Mouse (Mus musculus): Measurements from ENCODE around the gene Ptprg. TPM values are rescaled to one million over a fixed set of nuclear protein-coding genes. Genes with fewer than 3 reads are reported as not detected.

Gene Ptprg
- total RNA-seq, 2 experiments from 2014 or later = 85.9 to 111 TPM

DNA sequence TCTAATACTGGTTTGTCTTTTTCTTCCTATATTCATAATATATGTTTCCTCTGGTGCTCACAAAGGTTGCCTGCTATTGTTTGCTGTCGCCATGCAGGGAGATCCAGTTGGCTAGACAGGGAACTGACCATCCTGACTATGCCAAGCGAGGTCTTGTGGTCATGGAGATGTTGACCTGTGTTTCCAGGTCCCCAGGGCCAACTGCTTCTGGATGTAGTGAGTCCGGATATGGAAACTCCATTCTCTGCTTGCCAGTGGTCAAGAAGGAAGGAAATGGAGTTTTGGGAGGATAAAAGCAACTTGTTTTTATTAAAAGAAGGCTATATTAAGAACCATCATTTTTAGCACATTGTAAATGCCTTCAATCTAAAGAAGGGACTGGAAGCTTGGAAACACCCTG lies 327.8 kb downstream of the Ptprg start:
- TF ChIP-seq CTCF (IDR thresholded peaks at IDR 0.05) = no peak
- Histone ChIP-seq H3K27ac (no peak overlapping the region), H3K4me3 (no peak overlapping the region)
- intact Hi-C loops (cut with DNase I) = loop anchor here (5.0 kb wide), 1 partner anchor 324 kb away; no protein-coding TSS in a partner anchor
- DNase-seq (ENCODE audit: extremely low spot score in 1 of 2, low spot score in 2 of 2) = no peak

DNA sequence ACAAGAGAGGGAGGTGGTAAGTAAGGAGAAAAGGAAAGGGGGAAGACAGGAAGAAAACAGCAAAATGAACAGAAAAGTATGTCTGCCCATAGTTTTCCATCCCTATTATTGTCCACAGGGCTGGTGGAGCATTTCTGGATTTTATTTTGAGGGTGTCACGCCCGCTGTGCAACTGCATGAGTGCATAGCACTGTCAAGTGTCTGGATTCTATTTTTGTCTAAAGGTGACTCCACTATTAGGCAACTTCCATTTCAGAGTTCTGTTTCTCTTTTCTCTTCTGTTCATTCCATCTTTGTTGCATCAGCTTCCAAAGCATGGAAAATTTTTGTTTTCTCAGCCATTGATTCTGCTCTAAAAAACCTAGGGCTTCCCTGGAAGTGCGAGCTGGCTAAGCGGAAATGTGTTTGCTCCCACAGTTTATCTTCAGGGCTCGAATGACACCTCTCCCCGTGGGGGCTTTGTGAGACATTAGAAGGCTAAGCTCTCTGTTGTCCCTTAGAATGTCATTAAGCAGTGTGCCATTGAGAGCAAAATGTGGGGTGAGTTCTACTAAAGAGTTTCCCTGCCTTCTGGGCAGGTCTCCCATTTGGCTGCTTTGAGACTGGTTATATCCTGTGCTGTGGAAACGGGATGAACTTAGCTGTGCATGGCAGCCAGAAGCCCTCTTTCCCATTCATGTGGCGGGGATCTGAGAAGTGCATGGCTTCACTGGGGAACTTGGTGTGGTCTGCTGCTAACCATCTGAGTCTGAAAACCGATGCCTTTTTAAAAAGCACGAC lies 330.0 kb downstream of the Ptprg start:
- no peak for DNase-seq (ENCODE audit: extremely low spot score in 1 of 2, low spot score in 2 of 2)
- no peak for TF ChIP-seq CTCF (IDR thresholded peaks at IDR 0.05)
- no peak overlapping the region for H3K4me3 ChIP-seq
- peak overlapping the region; percentile 30; the same call in 1 of the 2 replicates for H3K27ac ChIP-seq
- intact Hi-C loops (cut with DNase I) = loop anchor here (5.0 kb wide), 1 partner anchor 326 kb away; no protein-coding TSS in a partner anchor

DNA sequence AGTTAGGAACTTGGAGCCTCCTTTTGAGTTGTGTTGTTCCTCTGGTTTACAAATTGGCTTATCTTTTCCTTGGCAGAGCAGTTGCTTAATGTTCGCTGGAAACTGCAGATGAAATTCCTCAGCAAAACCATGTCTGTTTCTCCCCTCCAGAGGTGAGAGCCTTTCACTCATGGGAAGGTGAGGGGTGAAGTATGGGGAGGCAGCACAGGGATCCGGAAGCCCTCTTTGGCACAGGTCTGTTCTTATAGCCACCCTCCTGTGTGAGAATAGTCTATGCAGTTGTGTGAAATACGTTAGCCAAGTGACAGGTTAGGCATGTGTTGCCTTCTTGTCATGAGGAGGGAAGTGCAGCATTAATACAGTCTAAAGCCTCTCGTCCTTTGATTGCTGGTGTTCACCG lies 330.7 kb downstream of the Ptprg start:
- no peak for DNase-seq (ENCODE audit: extremely low spot score in 1 of 2, low spot score in 2 of 2)
- Histone ChIP-seq H3K27ac (no peak overlapping the region), H3K4me3 (no peak overlapping the region)
- no peak for TF ChIP-seq CTCF (IDR thresholded peaks at IDR 0.05)
- intact Hi-C loops (cut with DNase I) = loop anchor here (5.0 kb wide), 1 partner anchor 327 kb away; no protein-coding TSS in a partner anchor

DNA sequence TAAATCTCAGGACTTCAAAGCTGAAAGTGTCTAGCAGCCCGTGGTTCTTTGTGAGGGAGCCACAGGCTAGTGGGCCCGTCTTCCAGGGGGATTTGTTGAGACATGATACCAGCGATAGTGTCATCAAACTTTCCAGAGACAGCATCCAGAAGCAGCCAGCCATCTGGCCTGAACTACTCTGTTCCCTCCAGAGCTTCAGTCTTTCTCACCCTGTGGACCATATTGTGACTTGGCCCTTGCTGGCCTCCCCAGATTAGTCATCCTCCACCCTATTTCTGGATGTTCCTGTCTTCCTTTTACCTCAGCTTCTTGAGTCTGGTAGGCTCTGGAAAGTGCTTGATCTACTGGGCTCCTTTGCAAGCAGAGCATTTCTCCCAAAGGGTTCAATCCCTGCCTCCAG lies 333.1 kb downstream of the Ptprg start:
- TF ChIP-seq CTCF (IDR thresholded peaks at IDR 0.05) = no peak
- Histone ChIP-seq H3K27ac (0 out of 2 replicates have a peak overlapping the region, but pooled peaks have one; percentile 20), H3K4me3 (no peak overlapping the region)
- DNase-seq (ENCODE audit: extremely low spot score in 1 of 2, low spot score in 2 of 2) = no peak
- intact Hi-C loops (cut with DNase I) = no loop called here

DNA sequence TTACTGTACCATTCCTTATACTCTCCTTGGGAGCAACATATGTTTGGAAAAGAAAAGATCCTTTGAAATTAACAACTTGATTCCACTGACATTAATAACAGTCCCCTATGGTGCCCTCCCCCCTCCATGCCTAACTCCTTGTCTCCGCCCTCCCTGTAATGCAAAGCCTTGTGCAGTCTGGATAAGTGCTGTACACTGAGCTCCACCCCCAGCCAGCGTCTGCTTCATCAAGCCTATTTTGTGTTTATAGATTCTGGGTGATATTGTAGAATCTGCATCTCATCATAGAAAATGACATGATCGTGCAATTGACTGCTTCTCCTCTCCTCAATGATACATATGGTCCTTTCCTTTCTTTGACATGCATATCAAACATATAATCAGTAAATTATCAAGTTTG lies 337.6 kb downstream of the Ptprg start:
- no peak overlapping the region for H3K4me3 ChIP-seq
- intact Hi-C loops (cut with DNase I) = no loop called here
- DNase-seq (ENCODE audit: extremely low spot score in 1 of 2, low spot score in 2 of 2) = no peak

DNA sequence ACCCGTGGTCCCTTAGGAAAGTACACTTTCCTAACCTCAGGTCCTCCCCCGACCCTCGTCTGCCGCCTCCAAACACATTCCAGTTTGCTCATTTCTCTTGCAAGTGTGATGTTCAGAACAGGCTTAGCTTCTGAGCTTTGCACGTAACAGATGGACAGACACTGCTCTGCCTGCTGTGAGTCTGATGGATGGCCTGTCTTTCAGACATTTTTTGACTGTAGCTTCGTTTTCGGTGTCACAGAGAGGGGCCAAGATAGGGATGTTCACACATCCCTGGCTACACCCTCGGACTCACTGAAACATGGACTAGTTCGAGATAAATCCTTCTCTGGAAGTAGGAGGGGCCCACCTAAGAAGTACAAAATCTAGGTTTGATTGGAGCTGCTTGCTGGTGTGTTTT lies 339.3 kb downstream of the Ptprg start:
- intact Hi-C loops (cut with DNase I) = no loop called here
- TF ChIP-seq CTCF (IDR thresholded peaks at IDR 0.05) = no peak
- DNase-seq (ENCODE audit: extremely low spot score in 1 of 2, low spot score in 2 of 2) = no peak
- Histone ChIP-seq H3K4me3 (no peak overlapping the region), H3K27ac (no peak overlapping the region)

More for the DNA sequence above, 337.6 kb downstream of the Ptprg start:
- H3K27ac ChIP-seq = no peak overlapping the region
- no peak for TF ChIP-seq CTCF (IDR thresholded peaks at IDR 0.05)

DNA sequence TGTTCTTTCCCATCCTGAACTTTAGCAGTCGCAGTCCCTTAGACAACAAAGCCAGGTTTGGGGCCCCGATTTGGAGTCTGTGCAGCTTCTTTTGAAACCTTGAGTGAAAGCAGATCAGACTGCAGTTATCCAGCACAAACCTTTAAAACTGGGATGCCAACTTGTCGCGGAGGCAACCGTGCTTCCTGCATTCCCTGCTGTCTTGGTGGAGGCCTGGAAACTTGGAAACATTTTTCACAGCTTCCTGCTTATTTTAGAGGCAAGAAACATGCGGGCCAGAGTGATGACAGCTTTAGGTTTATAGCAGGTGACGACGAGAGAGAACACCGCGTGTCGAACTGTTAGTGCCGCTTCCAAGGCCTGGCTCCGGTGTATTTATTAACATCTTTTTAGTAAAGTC lies 342.2 kb downstream of the Ptprg start:
- intact Hi-C loops (cut with DNase I) = loop anchor here (5.0 kb wide), 1 partner anchor 343 kb away; the partner anchor contains the start of gene Ptprg
- DNase-seq (ENCODE audit: extremely low spot score in 1 of 2, low spot score in 2 of 2) = peak in 1 of 2 experiments; percentile 31
- H3K27ac ChIP-seq = peak overlapping the region; percentile 70
- no peak for TF ChIP-seq CTCF (IDR thresholded peaks at IDR 0.05)
- no peak overlapping the region for H3K4me3 ChIP-seq

DNA sequence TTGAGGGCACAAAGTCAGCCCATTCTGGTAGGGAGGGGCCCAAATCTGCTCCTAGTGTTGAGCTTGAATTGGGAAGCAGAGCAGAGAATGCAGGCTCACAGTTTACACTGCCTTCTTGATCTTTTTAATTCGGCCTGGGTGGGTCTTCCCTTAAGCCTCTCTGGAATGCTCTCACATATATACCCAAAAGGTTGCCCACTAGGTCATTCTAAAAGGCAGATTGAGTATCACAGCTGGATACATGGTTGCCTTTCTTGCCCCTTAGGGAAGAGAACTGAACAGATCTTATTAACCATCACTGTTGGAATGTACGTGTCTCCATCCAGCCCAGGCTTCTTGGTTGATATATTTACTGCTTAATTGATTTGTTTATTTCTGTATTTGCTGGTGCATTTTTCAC lies 349.5 kb downstream of the Ptprg start:
- no peak overlapping the region for H3K4me3 ChIP-seq
- TF ChIP-seq CTCF (IDR thresholded peaks at IDR 0.05) = no peak
- no peak for DNase-seq (ENCODE audit: extremely low spot score in 1 of 2, low spot score in 2 of 2)
- intact Hi-C loops (cut with DNase I) = no loop called here
- H3K27ac ChIP-seq = no peak overlapping the region

DNA sequence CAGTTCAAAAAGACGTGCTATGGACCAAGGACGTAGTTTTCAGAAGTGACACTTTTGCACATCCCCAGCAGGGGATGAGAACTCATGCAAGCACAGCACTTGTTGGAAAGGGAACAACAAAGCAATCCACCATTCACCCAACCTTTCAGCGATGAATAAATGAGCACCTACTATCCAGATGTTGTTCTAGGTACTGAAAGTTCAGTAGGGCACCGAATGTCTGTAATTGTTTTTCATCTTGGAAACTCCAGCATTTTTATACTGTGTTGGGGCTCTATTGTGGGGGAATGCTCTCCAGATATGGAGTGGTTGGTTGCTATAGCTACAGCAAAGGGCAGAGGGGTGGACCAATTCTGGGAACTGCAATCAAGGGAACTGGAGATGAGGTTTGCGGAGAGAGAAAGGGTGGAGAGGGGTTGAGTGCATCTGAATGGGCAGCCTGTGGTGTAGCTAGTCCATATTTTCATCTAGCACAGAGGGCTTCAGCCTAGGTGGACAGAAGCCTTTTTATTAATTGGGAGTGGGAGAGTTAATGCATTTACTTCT lies 352.9 kb downstream of the Ptprg start:
- intact Hi-C loops (cut with DNase I) = no loop called here
- TF ChIP-seq CTCF (IDR thresholded peaks at IDR 0.05) = no peak
- DNase-seq (ENCODE audit: extremely low spot score in 1 of 2, low spot score in 2 of 2) = no peak
- Histone ChIP-seq H3K27ac (no peak overlapping the region), H3K4me3 (no peak overlapping the region)

DNA sequence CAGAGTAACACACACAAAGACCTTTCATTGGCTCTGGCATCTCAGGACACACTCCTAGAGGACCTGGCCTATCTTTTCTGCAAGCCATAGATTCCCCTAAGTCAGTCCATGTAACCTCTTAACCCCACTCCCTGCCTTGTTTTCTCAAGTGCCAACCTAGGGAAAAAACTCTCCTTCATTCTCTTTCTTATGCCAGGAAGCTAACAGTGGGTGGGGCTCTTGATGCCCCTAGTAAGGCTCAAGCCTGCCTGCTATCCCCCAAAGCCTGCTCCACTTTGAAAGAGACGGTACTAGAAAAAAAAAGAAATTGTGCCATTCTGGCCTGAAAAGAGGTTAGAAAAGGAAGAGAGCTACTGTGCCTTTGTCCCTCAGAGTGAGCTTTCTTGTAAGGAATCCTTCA lies 358.9 kb downstream of the Ptprg start:
- DNase-seq (ENCODE audit: extremely low spot score in 1 of 2, low spot score in 2 of 2) = no peak

DNA sequence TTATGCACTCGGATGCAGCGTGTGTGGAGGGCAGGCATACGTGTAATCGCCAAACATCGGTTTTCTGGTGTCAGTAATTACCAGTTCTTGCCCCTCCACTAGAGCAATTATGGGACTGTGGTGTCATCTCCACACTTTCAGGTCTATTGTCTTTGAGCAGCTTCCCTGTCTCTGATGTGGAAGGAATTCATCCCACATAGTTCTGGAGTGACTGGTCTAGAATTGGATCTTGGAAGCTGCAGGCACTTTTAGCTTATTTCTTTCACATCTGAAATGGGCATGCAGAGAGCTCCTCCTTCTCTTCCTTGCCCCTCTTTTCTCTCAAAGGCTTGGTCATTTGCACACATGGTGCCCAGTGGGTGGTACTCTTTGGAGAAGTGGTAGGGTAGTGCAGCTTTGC lies 363.9 kb downstream of the Ptprg start:
- intact Hi-C loops (cut with DNase I) = no loop called here
- H3K27ac ChIP-seq = no peak overlapping the region
- no peak overlapping the region for H3K4me3 ChIP-seq
- DNase-seq (ENCODE audit: extremely low spot score in 1 of 2, low spot score in 2 of 2) = no peak
- no peak for TF ChIP-seq CTCF (IDR thresholded peaks at IDR 0.05)

More for the DNA sequence above, 358.9 kb downstream of the Ptprg start:
- intact Hi-C loops (cut with DNase I) = no loop called here
- H3K27ac ChIP-seq = no peak overlapping the region
- no peak for TF ChIP-seq CTCF (IDR thresholded peaks at IDR 0.05)
- H3K4me3 ChIP-seq = no peak overlapping the region

DNA sequence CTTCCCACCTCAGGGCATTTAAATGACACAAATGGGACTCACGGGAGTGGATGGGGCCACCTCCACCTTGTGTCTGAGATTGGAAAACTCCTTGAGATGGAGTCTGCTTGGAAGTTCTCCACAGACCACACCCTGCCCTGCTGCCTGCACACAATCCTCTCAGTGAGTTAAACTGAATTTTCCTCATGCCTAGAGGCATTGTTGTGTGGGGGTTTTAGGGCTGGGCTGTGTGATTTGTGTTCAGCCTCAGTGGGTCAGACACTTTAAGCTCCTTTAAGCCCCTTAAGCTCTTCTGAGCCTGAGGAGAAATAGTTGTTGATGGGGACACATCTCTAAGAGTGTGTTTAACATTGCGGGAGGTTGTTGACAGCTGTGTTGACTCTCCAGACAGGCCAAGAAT lies 375.2 kb downstream of the Ptprg start:
- no peak for TF ChIP-seq CTCF (IDR thresholded peaks at IDR 0.05)
- Histone ChIP-seq H3K4me3 (no peak overlapping the region), H3K27ac (no peak overlapping the region)
- intact Hi-C loops (cut with DNase I) = no loop called here
- DNase-seq (ENCODE audit: extremely low spot score in 1 of 2, low spot score in 2 of 2) = no peak
